Mouse (Mus musculus) cerebellum, adult 11 months (tissue): Measurements from ENCODE around the gene Ppp1r13b.

ENCODE experiments used
- DNase-seq: peaks from one replicate; pipeline ENCODE4 v3.0.0; 2022

Ppp1r13b gene

DNA sequence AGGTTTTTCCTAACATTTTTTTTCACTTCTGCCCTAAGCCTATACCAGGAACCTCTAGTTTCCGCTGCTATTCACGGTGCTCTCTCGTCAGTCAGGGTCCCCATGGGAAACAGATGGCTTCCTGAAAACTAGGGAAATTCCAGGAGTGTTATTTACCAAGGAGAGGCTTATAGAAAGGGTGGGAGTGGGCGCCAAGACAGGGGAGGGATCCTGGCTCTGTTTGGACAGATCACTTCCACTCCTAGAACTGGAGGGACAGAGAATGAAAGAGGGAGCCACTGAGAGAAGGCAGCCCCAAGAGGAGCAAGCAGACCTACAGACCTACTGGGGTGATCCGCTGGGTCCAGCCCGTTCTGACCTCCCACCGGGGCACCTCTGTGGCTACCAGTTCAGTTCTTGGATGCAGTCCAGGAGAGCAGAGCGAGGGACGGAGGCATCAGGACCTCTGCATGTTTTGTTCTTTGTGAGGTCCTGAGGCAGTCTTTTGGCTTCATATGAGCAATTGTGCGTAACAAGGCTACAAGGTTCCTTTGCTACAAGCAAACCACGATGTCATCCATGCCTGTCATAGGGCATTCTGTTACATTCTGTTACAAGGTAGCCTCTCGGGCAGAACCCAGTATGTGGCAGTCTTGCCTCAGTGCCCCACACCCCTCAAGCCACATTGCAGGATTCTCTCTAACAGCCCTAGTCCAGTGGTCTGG is 8.8 kb upstream of the Ppp1r13b start:
- no peak for DNase-seq

DNA sequence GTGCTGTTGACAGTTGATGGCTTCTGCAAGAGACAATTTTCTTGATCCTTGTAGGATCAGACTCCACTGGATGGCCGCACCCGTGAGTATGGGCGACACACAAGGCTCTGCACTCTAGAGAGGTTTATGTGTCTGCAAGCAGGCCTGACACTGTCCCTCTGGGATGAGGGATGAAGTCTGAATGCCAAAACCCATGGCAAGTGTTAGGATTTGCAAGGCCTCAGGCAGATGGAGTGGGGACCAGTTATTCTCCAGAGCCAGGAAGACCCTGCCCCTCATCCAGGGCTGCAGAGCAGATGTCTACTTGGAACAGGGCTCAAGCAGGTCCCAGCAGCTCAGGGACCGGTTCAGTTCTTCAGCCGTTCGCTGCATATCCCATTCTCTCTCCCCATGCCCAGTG is 7.9 kb upstream of the Ppp1r13b start:
- DNase-seq, result no peak

DNA sequence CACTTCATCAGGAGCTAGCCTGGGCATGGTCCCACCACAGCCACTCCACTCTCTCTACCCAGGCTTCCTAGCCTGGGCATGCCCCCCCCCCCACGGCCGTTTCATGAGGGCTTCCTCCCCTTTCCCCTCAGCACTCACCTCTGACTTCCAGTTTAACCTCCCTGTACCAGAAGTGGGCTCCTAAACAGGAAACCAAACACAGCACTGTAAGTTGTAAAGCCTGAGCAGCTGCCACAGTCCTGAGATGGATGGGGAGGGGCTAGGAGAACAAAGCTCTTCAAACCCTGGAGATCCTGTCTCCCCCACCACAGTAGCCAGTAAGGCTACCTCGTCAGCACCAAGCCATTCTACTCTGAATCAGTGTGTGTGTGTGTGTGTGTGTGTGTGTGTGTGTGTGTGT is 6.1 kb upstream of the Ppp1r13b start:
- no peak for DNase-seq

DNA sequence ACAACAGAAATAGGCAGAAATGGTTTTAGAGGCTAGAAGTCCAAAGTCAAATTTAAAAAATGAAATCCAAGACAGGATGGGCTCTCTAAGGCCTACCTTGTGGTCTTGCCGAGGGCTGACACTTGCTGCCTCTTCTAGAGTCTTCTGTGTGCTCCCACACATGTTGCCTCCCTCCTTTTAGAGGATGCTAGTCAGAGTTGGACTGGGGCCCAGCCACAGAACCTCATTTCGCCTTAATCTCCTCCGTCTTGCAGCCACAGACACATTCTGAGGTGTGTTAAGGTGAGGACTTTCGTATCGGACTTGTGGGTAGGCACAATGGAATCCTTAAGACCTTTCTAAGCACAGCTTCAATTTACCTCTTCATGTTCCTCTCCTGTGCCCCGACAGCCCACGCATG is 4.9 kb upstream of the Ppp1r13b start:
- DNase-seq, result no peak

DNA sequence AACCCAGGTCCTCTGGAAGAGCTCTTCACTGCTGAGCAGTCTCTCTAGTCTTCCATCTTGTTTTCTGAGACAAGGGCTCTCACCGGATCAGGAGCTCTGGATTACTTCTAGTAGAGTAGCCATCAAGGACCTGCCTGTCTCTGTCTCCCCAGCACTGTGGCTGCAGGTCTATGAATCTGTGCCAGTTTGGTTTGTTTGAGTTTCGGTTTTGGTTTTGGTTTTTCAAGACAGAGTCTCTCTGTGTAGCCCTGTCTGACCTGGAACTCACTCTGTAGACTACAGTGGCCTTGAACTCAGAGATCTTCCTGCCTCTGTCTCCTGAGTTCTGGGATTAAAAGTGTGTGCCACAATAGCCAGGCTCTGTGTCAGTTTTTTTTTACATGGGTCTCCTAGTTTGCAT is 3.9 kb upstream of the Ppp1r13b start:
- no peak for DNase-seq

DNA sequence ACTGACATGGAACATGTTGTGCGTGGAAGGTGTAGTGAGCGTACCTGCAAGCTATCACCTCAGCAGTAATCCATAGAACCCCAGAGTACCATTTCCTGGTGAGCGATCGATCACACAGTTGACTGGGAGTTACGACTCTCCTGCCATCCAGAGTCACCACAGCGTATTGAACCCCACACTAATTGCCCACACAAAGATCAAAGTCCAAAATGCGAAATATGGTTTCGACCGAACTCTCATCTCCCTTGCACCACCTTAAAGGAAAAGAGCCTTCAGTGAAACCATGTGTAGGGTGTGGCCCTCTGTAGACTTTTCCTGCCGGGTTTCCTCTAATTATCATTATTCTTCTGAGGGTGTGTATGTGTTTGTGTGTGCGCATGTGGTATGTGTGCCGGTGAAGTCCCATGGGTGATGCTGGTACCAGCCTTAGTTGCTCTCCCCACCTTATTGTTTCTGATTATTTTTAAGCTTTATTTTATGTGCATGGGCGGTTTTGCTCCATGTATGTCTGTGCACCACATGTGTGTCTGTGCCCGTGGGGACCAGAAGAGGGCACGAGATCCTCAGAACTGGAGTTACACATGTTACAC is 3.4 kb upstream of the Ppp1r13b start:
- no peak for DNase-seq

DNA sequence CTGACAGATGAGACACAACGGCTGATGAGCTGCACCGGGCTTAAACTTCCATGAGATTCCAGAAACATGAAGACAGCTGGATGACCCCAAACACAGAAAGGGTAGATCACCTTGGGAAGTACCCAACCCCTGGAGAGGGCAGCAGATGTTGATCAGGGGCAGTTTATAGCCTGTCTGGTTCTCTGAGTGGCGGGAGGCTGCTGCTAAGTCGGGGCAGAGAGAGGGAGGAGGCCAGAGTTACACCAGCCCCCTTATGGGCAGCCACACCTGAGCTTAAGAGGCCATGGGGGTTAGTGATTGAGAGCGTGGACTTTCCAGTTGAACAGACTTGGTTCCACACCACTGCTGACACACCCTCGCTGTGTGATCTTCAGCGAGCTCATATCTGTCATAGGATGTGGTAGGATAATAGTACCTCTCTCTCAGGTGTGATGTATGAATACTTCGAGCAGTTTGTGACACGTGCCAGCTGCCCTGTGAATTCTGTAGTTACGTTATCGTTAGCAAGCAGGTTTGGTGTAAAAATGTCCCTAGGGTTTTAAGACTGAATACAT is 1.2 kb upstream of the Ppp1r13b start:
- DNase-seq, result no peak

DNA sequence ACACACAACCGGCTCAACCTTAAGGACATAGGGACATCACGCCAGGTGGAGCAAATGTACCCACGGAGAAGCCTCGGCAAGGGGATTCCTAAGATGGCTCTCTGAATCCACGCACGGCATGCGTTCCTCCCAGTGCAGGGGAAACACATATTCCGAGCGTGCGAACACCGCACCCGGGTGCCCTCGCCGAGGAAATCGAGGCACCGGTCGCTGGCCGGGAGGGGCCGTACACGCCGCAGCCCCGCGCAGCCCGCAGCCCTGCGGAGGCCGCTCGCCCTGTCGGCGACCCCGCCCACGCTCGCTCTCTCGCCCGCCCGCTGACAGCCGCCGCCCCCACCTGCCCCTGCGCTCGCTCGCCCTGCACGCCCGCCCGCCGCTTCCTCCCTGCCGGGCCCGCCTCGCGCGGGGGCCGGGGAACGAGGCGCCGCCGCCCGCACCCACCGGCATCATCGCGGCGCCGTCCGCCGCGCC is 454 bp downstream of the Ppp1r13b start:
- DNase-seq, result peak; percentile 68

DNA sequence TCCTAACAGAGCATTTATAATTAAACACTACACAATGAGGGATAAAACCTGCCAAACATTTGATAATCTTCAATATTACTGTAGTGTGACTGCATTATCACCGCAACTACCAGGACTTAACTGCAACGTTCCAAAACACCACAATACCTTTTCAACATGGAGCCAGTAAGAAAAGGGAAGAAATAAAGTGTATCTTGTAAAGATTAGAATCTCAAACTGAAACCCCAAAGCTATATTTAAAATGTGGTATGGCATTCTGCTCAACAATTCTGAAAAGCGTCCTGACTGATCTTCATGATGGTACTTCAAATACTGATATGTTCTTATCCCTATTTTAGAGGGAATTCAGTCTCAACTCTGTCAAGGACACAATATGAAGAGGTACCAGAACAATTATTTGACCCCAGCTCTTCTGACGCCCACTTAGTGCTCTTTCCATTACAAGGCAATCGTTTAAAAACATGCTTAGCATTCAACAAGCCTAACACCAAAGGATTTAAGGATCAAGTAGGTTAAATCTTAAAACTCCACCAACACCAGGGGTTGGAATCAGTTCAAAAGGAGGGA is 1.5 kb downstream of the Ppp1r13b start:
- no peak for DNase-seq

DNA sequence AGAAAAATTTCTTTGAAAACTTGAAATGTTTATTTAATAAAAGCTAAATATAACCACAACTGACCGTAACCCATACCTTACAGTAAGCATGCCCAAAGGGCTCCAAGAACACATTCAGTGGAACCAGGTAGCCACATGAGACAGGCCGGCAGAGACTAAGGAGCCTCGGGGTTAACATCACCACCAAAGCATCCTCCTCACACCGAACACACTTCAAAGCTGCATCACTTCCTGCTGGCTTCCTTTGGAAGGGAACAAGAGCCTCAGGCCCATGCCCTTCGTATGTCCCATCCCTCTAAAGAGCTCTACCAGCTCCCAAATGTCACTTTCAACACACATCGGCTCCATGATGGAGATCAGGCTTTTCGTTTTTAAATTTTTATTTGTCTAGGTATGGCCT is 5.4 kb downstream of the Ppp1r13b start:
- no peak for DNase-seq

DNA sequence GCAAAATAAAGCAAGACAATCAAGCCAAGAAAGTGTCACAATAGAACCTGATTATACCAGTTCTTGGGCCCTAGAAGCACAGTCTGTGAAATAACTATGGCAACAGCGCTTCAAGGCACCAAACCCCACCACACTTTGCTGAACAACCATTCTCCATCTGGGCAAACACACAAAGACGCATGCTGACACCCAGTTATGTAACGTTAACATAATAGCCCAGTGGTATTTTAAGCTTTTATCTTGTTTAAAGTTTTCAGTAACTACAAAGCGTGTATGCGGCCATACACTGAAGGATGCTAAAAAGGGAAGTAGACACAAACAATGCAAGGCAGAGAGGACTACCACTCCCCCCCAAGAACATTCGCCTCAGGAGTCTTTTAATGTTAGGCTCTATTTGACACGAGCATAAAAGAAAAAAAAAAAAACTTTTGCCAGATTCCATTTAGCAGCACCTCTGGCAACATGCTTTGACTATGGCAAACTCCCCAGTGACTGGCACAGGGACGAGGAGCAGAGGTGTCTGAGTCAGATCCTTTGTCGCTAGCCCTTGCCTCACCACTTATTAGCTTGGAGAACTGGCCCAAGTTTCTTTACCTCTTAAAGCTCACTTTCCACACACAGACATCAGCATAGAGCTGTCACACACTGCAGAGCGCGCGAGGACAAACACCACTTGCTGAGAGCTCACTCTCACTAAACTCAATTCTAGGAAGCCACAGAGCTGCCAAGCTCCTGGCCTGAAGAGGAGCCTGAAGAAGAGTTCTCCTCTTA is 6.6 kb downstream of the Ppp1r13b start:
- DNase-seq, result no peak

DNA sequence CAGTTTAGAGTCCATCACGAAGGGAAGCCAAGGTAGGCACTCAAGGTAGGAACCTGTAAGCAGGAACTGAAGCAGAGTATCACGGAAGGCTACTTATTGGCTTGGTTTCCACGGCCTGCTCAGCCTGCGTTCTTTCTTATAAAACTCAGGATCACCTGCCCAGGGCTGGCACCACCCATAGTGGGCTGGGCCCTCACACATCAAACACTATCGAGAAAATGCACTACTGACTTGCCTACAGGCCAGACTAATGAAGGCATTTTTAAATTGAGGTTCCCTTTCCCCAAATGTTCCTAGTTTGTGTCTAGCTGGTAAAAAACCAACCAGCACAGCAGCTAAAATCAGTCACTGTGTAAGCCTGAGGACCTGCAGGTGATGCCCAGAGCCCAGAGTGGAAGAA is 8.3 kb downstream of the Ppp1r13b start:
- DNase-seq, result no peak

DNA sequence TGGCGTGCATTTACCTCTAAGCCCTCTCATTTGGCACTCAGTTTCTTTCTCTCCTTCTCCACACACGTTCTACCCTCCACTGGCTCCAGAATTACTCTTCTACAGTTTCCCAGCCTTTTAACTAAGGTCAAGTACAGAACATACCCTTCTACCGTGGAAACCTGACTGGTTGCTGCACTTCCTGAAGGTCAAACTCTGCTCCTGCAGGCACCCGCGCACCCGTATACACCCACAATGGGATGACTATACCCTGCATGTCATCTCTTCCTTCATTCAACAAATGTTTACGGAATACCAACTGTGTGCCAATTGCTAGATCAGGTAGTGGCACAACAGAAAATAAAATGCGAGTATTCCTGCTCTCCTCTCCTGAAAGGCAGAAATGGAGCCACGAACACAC is 9.2 kb downstream of the Ppp1r13b start:
- DNase-seq, result no peak

DNA sequence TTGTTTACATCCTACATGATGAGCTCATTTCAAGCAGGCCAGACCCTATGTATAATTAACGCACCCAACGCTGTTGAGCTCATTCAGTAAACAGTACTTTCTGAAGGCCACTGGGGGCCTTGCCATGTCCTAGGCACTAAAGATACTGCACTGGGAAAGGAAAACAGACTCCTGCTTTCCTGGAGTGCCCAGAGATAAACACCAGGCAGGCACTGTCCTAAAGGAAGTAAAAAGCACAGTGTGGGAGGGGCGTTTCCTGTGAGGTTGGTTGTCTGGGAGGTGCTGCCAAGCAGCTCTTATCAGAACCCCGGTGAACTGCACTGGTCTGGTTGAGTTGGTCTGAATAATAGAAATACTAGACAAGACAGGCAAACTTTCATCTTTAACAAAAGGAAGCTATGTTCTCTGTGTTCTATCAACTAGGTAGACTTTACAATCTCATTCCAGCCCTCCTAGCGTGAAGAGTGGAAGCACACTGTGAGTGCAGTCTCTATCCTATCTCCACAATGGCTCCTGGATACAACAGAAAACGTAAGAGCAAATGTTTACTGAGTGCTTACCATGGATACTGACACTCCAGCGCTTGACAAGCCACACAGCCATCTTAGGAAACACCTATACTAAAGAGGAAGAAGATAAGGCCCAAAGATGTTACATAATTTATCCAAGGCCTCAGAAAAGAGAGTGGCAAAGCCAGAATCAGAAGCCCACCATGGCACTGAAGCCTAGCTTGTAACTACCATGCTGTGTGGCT is 10.8 kb downstream of the Ppp1r13b start:
- no peak for DNase-seq

DNA sequence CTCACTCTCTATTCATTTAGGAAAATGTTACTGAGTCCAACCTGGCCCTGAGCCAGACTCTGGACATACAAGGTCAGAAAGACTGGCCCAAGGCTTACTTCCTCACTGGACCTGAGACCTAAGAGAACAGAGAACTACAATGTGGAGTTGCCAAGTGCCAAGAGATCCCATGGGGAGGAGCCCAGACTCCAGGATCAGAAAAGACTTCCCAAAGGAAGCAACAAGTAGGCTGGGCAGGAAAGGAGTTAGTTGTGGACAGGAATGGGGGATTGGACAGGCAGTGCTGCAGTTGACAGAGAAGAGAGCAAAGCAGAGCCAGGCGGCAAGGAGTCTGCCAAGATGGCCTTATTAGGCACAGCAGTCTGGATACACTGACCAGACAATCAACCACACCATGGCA is 13.8 kb downstream of the Ppp1r13b start:
- DNase-seq, result no peak

DNA sequence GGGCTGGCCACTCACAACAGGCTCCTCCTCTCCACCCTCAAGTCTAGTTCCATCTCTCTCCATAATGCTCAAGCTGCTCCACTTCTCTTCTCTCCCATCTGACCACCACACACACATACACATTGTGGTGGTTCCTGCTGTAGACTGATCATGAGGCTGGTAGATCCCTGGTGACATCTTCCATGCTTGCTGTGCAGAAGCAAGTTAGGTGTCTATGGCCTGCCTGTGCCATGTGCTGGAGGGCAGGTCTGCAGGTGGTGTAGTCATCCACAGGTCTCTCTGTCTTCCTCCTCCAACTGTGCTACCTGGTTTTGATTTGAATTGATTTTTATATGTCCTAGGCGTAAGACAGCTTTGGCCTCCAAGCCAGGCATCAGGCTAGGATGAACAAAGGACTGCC is 14.9 kb downstream of the Ppp1r13b start:
- DNase-seq, result no peak

DNA sequence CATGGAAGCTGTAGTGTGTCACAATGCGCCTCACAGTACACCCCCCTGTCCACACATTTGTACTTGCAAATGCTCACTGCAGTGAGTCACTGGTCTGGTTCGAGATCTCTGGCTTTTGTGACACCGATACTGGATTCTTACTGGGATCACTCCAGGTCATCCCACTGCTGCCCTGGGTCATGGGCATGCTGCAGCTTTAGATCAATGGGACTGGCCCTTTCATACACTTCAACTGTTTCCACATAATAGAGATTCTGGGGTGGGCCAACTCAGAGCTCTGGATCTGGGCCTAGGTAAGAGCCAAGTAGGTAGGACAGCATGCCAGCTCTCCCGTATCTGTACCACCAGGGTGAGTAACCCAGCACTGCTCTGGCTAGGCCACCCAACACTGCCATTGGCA is 16.1 kb downstream of the Ppp1r13b start:
- no peak for DNase-seq

DNA sequence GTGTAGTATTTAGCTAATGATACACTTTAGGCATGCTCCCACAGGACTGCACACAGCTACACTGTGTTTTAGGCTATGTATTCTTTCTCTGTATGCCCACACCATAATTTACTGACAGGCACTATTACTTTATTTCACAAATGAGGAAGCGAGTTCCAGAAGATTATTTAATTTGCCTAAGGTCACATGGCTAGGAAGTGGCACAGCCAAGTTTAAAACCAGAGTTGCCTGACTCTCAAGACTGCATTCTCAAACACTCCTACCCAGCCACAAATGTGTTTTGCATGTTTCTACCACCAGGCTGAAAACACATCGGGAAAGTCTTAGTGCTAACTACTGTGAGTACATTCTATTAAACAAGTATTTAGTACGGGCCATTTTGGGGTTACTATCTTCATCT is 18.7 kb downstream of the Ppp1r13b start:
- DNase-seq, result no peak

DNA sequence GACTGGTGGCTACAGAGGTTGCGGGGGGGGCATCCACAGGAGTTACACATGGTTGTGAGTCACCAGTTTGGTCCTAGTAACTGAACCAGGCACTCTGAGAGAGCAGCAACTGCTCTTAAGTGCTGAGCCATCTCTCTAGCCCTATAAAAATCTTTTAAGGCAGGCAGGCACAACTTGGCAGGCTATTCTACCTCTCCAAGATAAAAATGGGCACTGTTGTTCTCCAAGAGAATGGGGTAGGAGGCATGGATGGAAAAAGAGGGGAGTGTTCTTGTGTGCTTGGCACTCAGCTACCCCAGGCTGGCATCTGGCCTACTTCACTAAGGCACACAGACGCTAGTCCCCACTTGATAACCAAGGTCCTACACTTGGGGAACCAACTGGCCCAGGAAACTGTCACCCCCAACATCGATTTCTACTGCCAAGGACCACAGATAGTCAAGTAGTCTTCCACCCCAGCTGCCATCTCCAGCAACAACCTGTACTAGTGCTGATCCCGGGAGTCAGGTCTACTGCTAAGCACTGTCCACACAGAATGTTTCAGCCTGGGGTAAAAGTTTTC is 19.5 kb downstream of the Ppp1r13b start:
- DNase-seq, result no peak

DNA sequence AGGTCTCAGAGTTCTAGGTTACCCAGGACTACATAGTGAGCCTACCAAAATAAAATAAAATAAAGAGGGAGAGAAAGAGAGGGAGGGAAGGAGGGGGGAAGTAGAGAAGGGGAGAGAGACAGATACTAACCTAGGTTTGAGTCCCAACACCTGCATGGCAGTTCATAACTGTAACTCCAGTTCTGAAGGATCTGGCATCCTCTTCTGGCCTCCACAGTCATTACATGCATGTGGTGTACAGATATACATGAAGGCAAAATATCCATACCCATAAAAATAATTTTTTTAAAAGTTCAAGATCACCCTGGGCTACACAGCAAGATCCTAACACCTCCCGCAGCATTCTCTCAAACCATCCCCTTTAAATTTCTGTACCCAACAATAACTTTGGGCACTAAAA is 20.9 kb downstream of the Ppp1r13b start:
- DNase-seq, result no peak

DNA sequence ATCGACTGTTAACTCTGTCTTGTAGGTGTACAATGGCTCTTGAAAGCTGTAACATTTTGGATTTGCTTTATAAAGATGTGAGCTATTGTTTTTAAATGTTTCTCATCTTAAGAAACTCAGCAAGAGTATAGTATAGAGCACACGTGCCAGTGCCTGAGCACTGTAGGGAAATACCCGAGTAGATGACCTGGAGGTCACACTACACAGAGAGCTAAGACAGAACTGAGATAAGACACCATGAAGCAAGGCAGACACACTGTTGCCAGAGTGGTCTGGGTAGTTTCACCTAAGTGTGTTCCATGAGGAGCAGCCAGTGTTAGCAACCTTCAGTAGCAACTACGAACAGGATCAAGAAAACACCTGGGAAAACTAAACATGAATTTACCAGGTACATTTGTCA is 25.1 kb downstream of the Ppp1r13b start:
- no peak for DNase-seq

DNA sequence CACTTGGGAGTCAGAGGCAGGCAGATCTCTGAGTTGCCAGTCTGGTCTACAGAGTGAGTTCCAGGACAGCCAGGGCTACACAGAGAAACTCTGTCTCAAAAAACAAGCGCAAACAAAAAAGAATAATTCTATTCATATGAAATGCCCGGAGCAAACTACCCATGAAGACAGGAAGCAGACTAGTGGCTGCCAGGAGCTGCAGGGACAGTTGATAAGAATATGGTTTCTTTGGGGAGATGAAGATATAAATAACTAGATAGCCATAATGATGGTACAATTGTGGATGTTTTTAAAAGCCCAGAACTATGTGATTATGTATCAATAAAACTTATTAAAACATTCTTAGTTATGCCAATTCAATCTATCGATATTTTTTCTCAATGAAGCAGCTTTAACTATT is 25.9 kb downstream of the Ppp1r13b start:
- DNase-seq, result no peak

DNA sequence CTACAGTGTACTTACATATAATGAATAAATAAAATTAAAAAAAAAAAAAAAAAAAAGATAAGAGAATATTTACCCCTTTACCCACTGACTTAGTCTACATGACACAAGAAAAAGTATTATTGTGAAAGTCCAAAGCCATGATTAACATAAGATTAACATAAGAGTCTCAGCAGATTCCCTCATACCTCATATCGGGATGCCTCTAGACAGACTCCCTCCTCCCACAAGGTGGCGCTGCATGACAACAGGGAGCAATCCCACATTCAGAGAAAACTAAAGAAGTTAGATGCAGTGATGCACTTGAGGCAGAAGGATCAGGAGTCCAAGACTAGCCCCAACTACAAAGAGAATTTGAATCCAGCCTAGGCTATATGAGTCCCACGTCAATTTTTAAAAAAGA is 29.7 kb downstream of the Ppp1r13b start:
- DNase-seq, result peak; percentile 72
